Mouse (Mus musculus) bone marrow macrophage, adult 2 months (primary cell): Measurements from ENCODE around the gene Dusp6.

ENCODE experiments used
- CTCF ChIP-seq: IDR thresholded peaks from 2 replicates; pipeline ENCODE4 v1.5.1; 2012; ENCODE audit warnings: low read depth, mild to moderate bottlenecking, low read length, moderate library complexity
- POLR2A ChIP-seq: IDR thresholded peaks from 2 replicates; pipeline ENCODE4 v1.6.1; 2012; ENCODE audit warnings: mild to moderate bottlenecking, low read depth, low read length, borderline replicate concordance

GRCm38 (mm10) chr10:99279067-99279880 is 16.2 kb downstream of the Dusp6 start:
- TF ChIP-seq CTCF (no peak), POLR2A (no peak)
